Comparison of ENCODE assay signal across 20 mouse cellular contexts in the genomic region with DNA sequence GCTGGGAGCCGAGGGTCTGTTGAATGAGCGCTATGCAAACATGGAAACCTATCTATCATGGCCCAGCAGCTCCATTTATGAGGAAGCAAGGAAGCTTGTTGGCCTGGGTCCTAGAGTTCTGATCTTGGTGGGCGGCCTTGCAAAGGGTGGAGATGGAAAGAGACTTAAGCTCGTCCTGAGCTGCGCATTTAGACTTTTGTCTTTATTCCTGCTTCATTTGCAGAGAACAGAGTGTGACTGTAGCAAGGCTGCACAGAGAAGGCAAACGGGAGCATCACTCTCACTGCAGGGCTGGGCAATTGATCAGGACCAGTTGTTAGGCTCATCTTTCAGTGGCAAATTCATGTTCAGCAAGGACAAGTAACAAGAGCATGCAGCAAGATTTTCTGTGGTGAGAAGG.
DNase-seq lines count a peak whose midpoint lies in the region; ATAC-seq and TF ChIP-seq lines count a peak whose summit lies in the region.
"Had no signal": no experiment of that assay in that cellular context is flagged by ENCODE, and none has a peak within 500 bp of the region (broad histone marks: within the 10 kb centered on the region; RNA-seq: fewer than 3 reads in every experiment).

No protein-coding gene starts in this region.

- TF ChIP-seq CTCF in midbrain, postnatal 0 days (IDR thresholded peaks at IDR 0.05), result no peak

- WGBS in forebrain, embryonic 14.5 days, result 41% methylated on average over 6 of the region's 6 CpGs
- WGBS in forebrain, embryonic 16.5 days, result 55% methylated on average over 6 of the region's 6 CpGs
- WGBS in hindbrain, embryonic 14.5 days, result 60% methylated on average over 6 of the region's 6 CpGs
- 84% methylated on average over 6 of the region's 6 CpGs for WGBS in hindbrain, embryonic 10.5 days
- 71% methylated on average over 6 of the region's 6 CpGs for WGBS in midbrain, postnatal 0 days
- WGBS in midbrain, embryonic 11.5 days, result 81% methylated on average over 6 of the region's 6 CpGs

- peak; percentile 9 for DNase-seq in forebrain, embryonic 14.5 days (ENCODE audit: low spot score)
- no peak for DNase-seq in hindbrain, embryonic 14.5 days (ENCODE audit: low spot score)
- no peak for DNase-seq in hindbrain, embryonic 10.5 days (ENCODE audit: low spot score)
- peak; percentile 5 for DNase-seq in midbrain, postnatal 0 days (ENCODE audit: low spot score)
- DNase-seq in midbrain, embryonic 11.5 days (ENCODE audit: low spot score, missing footprints), result no peak
- peak; percentile 10 to 19 for DNase-seq in urinary bladder, postnatal 36 days (ENCODE audit: low spot score in 2 of 2)
- no peak for DNase-seq in cerebellum, postnatal 25 days
- DNase-seq: cerebellum, postnatal 10 days; right cerebral cortex, postnatal 25 days; thymus, postnatal 36 days had no signal

- no peak for ATAC-seq in forebrain, embryonic 14.5 days
- ATAC-seq in forebrain, embryonic 16.5 days, result no peak
- 0 out of 2 replicates have a peak, but pooled peaks have one; percentile 28 for ATAC-seq in hindbrain, embryonic 14.5 days (ENCODE audit: low FRiP score)
- ATAC-seq in midbrain, postnatal 0 days (ENCODE audit: low FRiP score), result no peak
- ATAC-seq in midbrain, embryonic 11.5 days (ENCODE audit: low FRiP score), result no peak
- ATAC-seq: CD4-positive, CD25-positive, alpha-beta regulatory T cell, adult 4 months; intestine, embryonic 15.5 days had no signal

- no peaks in the 10 kb centered on the region for H3K36me3 ChIP-seq in forebrain, embryonic 14.5 days (ENCODE audit: control insufficient read depth, insufficient read depth, low read length)
- H3K36me3 ChIP-seq in forebrain, embryonic 16.5 days (ENCODE audit: control insufficient read depth, insufficient read depth), result no peaks in the 10 kb centered on the region
- no peaks in the 10 kb centered on the region for H3K36me3 ChIP-seq in hindbrain, embryonic 14.5 days (replicated peaks; ENCODE audit: control insufficient read depth, insufficient read depth)
- no peaks in the 10 kb centered on the region for H3K36me3 ChIP-seq in hindbrain, embryonic 10.5 days
- no peaks in the 10 kb centered on the region for H3K36me3 ChIP-seq in midbrain, postnatal 0 days (ENCODE audit: insufficient read depth, low read length)
- H3K36me3 ChIP-seq in midbrain, embryonic 11.5 days (ENCODE audit: control insufficient read depth, insufficient read depth, low read length), result no peaks in the 10 kb centered on the region
- H3K36me3 ChIP-seq: forebrain, embryonic 12.5 days; G1E; heart, embryonic 10.5 days; intestine, embryonic 15.5 days; kidney, embryonic 15.5 days; neural tube, embryonic 13.5 days had no signal

- H3K27ac ChIP-seq in forebrain, embryonic 14.5 days (ENCODE audit: low read depth, low read length), result no peak overlapping the region
- no peak overlapping the region for H3K27ac ChIP-seq in forebrain, embryonic 16.5 days (ENCODE audit: low read length)
- 0 out of 2 replicates have a peak overlapping the region, but pooled peaks have one; percentile 9 for H3K27ac ChIP-seq in hindbrain, embryonic 14.5 days
- H3K27ac ChIP-seq in hindbrain, embryonic 10.5 days, result no peak overlapping the region
- no peak overlapping the region for H3K27ac ChIP-seq in midbrain, postnatal 0 days (ENCODE audit: low read depth, low read length)
- H3K27ac ChIP-seq in midbrain, embryonic 11.5 days (ENCODE audit: low read depth, low read length), result no peak overlapping the region
- H3K27ac ChIP-seq: forebrain, embryonic 12.5 days; heart, embryonic 10.5 days; intestine, embryonic 15.5 days; kidney, embryonic 15.5 days; left cerebral cortex, adult 2 months; liver, embryonic 14.5 days; neural tube, embryonic 13.5 days had no signal

- no peak overlapping the region for H3K4me3 ChIP-seq in forebrain, embryonic 14.5 days (ENCODE audit: low read depth, low read length)
- H3K4me3 ChIP-seq in forebrain, embryonic 16.5 days (replicated peaks; ENCODE audit: low read length), result no peak overlapping the region
- H3K4me3 ChIP-seq in hindbrain, embryonic 14.5 days (replicated peaks; ENCODE audit: low read length), result no peak overlapping the region
- H3K4me3 ChIP-seq in hindbrain, embryonic 10.5 days, result no peak overlapping the region
- H3K4me3 ChIP-seq in midbrain, postnatal 0 days (ENCODE audit: low read depth, low read length), result no peak overlapping the region
- H3K4me3 ChIP-seq in midbrain, embryonic 11.5 days (ENCODE audit: low read depth, low read length), result no peak overlapping the region
- H3K4me3 ChIP-seq: forebrain, embryonic 12.5 days; heart, embryonic 10.5 days; intestine, embryonic 15.5 days; kidney, embryonic 15.5 days; left cerebral cortex, adult 2 months; neural tube, embryonic 13.5 days had no signal

- no peaks in the 10 kb centered on the region for H3K27me3 ChIP-seq in forebrain, embryonic 14.5 days (replicated peaks; ENCODE audit: control insufficient read depth, insufficient read depth, low read length)
- H3K27me3 ChIP-seq in forebrain, embryonic 16.5 days (replicated peaks; ENCODE audit: control insufficient read depth, insufficient read depth, low read length), result no peaks in the 10 kb centered on the region
- no peaks in the 10 kb centered on the region for H3K27me3 ChIP-seq in hindbrain, embryonic 14.5 days (ENCODE audit: control insufficient read depth, insufficient read depth, low read length)
- H3K27me3 ChIP-seq in hindbrain, embryonic 10.5 days (ENCODE audit: insufficient read depth, poor library complexity, severe bottlenecking), result no peaks in the 10 kb centered on the region
- H3K27me3 ChIP-seq in midbrain, postnatal 0 days (ENCODE audit: insufficient read depth, low read length), result no peaks in the 10 kb centered on the region
- no peaks in the 10 kb centered on the region for H3K27me3 ChIP-seq in midbrain, embryonic 11.5 days (ENCODE audit: control insufficient read depth, insufficient read depth, low read length)
- H3K27me3 ChIP-seq: forebrain, embryonic 12.5 days; intestine, embryonic 15.5 days; kidney, embryonic 15.5 days; neural tube, embryonic 13.5 days had no signal

- H3K4me2 ChIP-seq in forebrain, embryonic 14.5 days (ENCODE audit: low read length), result no peak overlapping the region
- no peak overlapping the region for H3K4me2 ChIP-seq in forebrain, embryonic 16.5 days (ENCODE audit: low read length)
- no peak overlapping the region for H3K4me2 ChIP-seq in hindbrain, embryonic 14.5 days (replicated peaks)
- no peak overlapping the region for H3K4me2 ChIP-seq in midbrain, postnatal 0 days (ENCODE audit: low read depth, low read length, poor library complexity, severe bottlenecking)
- H3K4me2 ChIP-seq in midbrain, embryonic 11.5 days, result no peak overlapping the region
- H3K4me2 ChIP-seq: forebrain, embryonic 12.5 days; intestine, embryonic 15.5 days; kidney, embryonic 15.5 days; neural tube, embryonic 13.5 days had no signal

- peaks cover 13% of the 10 kb centered on the region; the same call in 1 of the 2 replicates for H3K4me1 ChIP-seq in forebrain, embryonic 14.5 days (ENCODE audit: control insufficient read depth, insufficient read depth, low read length)
- H3K4me1 ChIP-seq in forebrain, embryonic 16.5 days (replicated peaks; ENCODE audit: control insufficient read depth, insufficient read depth, low read length), result peaks cover 7% of the 10 kb centered on the region; the same call in 1 of the 2 replicates
- 0 out of 2 replicates have a peak, but pooled peaks cover 8% of the 10 kb centered on the region for H3K4me1 ChIP-seq in hindbrain, embryonic 14.5 days (replicated peaks; ENCODE audit: control insufficient read depth, insufficient read depth, low read length)
- peaks cover 27% of the 10 kb centered on the region for H3K4me1 ChIP-seq in hindbrain, embryonic 10.5 days (replicated peaks)
- no peaks in the 10 kb centered on the region for H3K4me1 ChIP-seq in midbrain, postnatal 0 days (ENCODE audit: insufficient read depth, low read length)
- peaks cover 5% of the 10 kb centered on the region; the same call in 1 of the 2 replicates for H3K4me1 ChIP-seq in midbrain, embryonic 11.5 days (ENCODE audit: control insufficient read depth, insufficient read depth, low read length)
- H3K4me1 ChIP-seq: heart, embryonic 10.5 days; kidney, embryonic 15.5 days had no signal

- no peaks in the 10 kb centered on the region for H3K9me3 ChIP-seq in forebrain, embryonic 14.5 days (replicated peaks; ENCODE audit: control insufficient read depth, low read length)
- H3K9me3 ChIP-seq in forebrain, embryonic 16.5 days (ENCODE audit: control insufficient read depth, low read length), result no peaks in the 10 kb centered on the region
- H3K9me3 ChIP-seq in hindbrain, embryonic 14.5 days (ENCODE audit: control insufficient read depth, low read length), result no peaks in the 10 kb centered on the region
- no peaks in the 10 kb centered on the region for H3K9me3 ChIP-seq in hindbrain, embryonic 10.5 days
- no peaks in the 10 kb centered on the region for H3K9me3 ChIP-seq in midbrain, postnatal 0 days (ENCODE audit: low read length)
- H3K9me3 ChIP-seq in midbrain, embryonic 11.5 days (ENCODE audit: control insufficient read depth, low read length), result no peaks in the 10 kb centered on the region
- H3K9me3 ChIP-seq: forebrain, embryonic 12.5 days; G1E; heart, embryonic 10.5 days; intestine, embryonic 15.5 days; kidney, embryonic 15.5 days; neural tube, embryonic 13.5 days had no signal

- no peak overlapping the region for H3K9ac ChIP-seq in forebrain, embryonic 14.5 days (ENCODE audit: low read length)
- no peak overlapping the region for H3K9ac ChIP-seq in forebrain, embryonic 16.5 days (replicated peaks; ENCODE audit: low read depth, low read length)
- H3K9ac ChIP-seq in hindbrain, embryonic 14.5 days, result no peak overlapping the region
- H3K9ac ChIP-seq in midbrain, postnatal 0 days (replicated peaks; ENCODE audit: low read length, poor library complexity, severe bottlenecking), result no peak overlapping the region
- H3K9ac ChIP-seq in midbrain, embryonic 11.5 days (ENCODE audit: low read length), result no peak overlapping the region
- H3K9ac ChIP-seq: forebrain, embryonic 12.5 days; intestine, embryonic 15.5 days; kidney, embryonic 15.5 days; liver, embryonic 14.5 days; neural tube, embryonic 13.5 days had no signal

Comparison
In these comparisons a context has a peak if more than half of its experiments do, and no peak if none do; other contexts are left out.
1. DNase-seq: peak in forebrain, embryonic 14.5 days (single experiment), midbrain, postnatal 0 days (single experiment) and urinary bladder, postnatal 36 days (2 of 2); none in hindbrain, embryonic 14.5 days (single experiment), hindbrain, embryonic 10.5 days (single experiment), midbrain, embryonic 11.5 days (single experiment) and cerebellum, postnatal 25 days (0 of 2).